Mouse (Mus musculus): Measurements from ENCODE around the gene Pitpnm2. TPM values are rescaled to one million over a fixed set of nuclear protein-coding genes. Genes with fewer than 3 reads are reported as not detected.

Gene Pitpnm2
- polyA plus RNA-seq, 1 experiment from 2014 or later = 6.0 TPM

Other genes starting within 250 kb of the Pitpnm2 start
- gene Vps37b, start 217.5 kb downstream of the Pitpnm2 start, polyA plus RNA-seq (2014; fragmentation: Nextera tagmentation; extraction: Ambion mirVana) = 38.3 and 48.8 TPM in 2 replicates
- gene Abcb9, start 154.0 kb downstream of the Pitpnm2 start, polyA plus RNA-seq (2014; fragmentation: Nextera tagmentation; extraction: Ambion mirVana) = 0.71 and 0.76 TPM in 2 replicates
- 13.1 and 13.3 TPM in 2 replicates for gene Ogfod2, start 137.5 kb downstream of the Pitpnm2 start, polyA plus RNA-seq (2014; fragmentation: Nextera tagmentation; extraction: Ambion mirVana)
- 80.8 and 91.5 TPM in 2 replicates for gene Arl6ip4, start 133.7 kb downstream of the Pitpnm2 start, polyA plus RNA-seq (2014; fragmentation: Nextera tagmentation; extraction: Ambion mirVana)
- gene Mphosph9, start 78.2 kb upstream of the Pitpnm2 start, polyA plus RNA-seq (2014; fragmentation: Nextera tagmentation; extraction: Ambion mirVana) = 15.5 and 20.5 TPM in 2 replicates
- 17.4 and 19.7 TPM in 2 replicates for gene 2810006K23Rik, start 78.3 kb upstream of the Pitpnm2 start, polyA plus RNA-seq (2014; fragmentation: Nextera tagmentation; extraction: Ambion mirVana)
- gene Cdk2ap1, start 113.3 kb upstream of the Pitpnm2 start, polyA plus RNA-seq (2014; fragmentation: Nextera tagmentation; extraction: Ambion mirVana) = 155 and 243 TPM in 2 replicates
- gene Sbno1, start 176.2 kb upstream of the Pitpnm2 start, polyA plus RNA-seq (2014; fragmentation: Nextera tagmentation; extraction: Ambion mirVana) = 92.9 and 116 TPM in 2 replicates
- 52.2 and 83.1 TPM in 2 replicates for gene Kmt5a, start 190.2 kb upstream of the Pitpnm2 start, polyA plus RNA-seq (2014; fragmentation: Nextera tagmentation; extraction: Ambion mirVana)
- gene Rilpl2, start 228.6 kb upstream of the Pitpnm2 start, polyA plus RNA-seq (2014; fragmentation: Nextera tagmentation; extraction: Ambion mirVana) = 19.2 and 20.8 TPM in 2 replicates
- gene Snrnp35, start 233.4 kb upstream of the Pitpnm2 start, polyA plus RNA-seq (2014; fragmentation: Nextera tagmentation; extraction: Ambion mirVana) = 15.2 and 15.7 TPM in 2 replicates